Mouse (Mus musculus) brain, adult 2 months (tissue): ENCODE results near the gene Emc4.
A peak's percentile ranks its signal among the peaks of the same experiment; 100 is the strongest.

ENCODE experiments used
- DNase-seq: peaks from one replicate; pipeline ENCODE4 v3.0.0; 2011; ENCODE audit warnings: low read depth, low spot score

Emc4 gene

DNA sequence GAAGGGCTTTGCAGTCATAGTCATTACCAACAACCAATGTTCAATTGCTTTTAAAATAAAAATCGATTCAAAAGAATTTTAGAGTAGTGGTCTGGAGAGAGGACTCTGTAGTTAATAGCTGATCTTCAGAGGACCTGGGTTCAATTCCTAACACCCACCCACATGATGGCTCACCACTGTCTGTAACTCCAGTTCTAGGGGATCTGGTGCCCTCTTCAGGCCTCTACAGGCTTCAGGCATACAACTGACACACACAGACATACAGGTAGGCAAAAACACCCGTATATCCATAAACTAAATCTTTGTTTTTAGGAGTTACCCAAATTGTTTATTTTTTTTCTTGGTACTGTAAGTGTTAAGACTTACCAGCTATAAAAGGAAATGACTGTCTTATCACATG lies 28.1 kb downstream of the Emc4 start:
- peak; percentile 39 for DNase-seq

DNA sequence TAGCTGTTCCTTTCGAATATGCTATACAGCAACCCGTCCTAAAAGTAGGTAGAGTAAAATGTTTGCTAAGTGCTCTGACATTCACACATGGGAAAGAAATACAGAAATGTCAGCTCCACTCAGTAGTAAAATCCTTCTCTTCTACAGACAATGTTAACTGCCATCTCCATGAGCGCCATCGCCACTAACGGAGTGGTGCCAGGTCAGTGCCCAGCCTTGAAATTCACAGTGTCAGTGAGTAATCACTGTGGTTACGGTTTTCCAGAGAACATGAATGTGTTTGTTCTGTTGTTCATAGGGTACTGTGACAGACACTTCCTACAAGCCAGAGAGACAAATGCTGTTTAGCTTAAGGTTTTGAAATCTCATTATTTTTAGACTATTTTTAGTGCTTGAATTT lies 30.6 kb downstream of the Emc4 start:
- DNase-seq, result no peak

DNA sequence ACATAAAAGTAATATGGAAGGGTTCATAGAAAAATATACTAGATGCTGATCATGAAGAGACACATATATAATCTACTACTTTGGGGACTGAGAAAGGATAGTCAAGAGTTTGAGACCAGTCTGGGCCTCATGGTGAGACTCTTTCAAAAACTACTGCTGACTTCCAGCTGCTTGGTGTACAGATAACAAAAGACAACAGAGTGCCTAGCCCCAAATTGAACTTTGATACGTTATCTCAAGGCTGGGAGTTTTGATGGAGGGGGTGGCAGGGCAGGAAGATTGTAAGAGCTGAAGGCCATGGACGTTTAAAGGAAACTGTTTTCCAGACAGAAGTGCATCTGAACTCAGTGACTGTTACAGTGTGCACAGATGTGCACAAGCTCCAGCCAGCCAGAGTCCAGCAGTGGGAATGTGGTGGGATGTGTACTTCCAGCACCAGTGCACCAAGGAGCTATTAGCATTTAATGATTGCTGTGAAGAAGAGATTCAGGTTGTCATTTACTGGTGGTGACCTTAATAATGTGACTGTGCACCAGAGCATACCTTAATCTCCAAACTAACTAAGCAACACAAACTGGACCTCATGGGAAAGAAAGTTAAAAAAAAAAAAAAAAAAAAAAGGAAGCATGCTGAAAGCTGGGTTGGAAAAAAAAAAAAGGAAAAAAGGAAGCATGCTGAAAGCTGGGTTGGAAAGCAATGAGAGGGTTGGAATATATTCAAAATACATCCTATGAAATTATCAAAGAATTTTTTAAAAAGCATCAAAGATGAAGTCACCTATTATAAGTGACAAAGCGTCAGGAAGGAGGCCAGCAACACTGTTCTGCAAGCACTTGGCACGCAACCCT lies 35.6 kb downstream of the Emc4 start:
- no peak for DNase-seq

DNA sequence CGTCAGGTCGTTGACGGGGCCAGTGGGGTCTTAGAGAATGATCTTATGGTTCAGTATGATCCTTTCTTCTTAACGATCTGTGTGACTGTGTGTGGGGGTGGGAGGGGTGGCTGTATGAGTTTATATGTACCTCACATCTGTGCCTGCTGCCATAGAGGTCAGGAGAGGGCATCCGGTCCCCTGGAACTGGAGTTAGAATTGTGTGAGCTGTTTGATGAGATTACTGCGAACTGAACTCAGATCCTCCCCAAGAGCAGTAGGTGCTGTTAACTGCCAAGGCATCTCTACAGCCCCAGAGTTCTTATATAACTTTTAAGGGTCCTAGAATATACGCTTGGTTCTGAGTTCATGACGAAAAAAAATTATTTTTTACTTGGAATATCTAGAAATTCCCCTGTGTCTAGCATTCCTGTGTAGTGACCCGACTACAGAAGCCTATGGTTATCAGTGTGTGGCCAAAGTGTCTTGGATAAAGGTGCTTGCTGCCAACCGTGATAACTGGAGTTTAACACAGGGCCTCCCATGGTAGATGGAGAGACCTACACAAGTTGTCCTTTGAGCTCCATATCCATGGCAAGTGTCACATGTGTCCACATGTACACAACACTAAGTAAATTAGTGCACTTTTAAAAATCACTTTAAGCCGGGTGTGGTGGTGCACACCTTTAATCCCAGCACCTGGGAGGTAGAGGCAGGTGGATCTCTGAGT lies 39.6 kb downstream of the Emc4 start:
- no peak for DNase-seq

GRCm38 (mm10) chr2:112318905-112319304 lies 48.9 kb downstream of the Emc4 start:
- DNase-seq, result peak; percentile 34

- no peak for DNase-seq
These were observed 49.6 kb downstream of the Emc4 start for GRCm38 (mm10) chr2:112318227-112318626.

DNA sequence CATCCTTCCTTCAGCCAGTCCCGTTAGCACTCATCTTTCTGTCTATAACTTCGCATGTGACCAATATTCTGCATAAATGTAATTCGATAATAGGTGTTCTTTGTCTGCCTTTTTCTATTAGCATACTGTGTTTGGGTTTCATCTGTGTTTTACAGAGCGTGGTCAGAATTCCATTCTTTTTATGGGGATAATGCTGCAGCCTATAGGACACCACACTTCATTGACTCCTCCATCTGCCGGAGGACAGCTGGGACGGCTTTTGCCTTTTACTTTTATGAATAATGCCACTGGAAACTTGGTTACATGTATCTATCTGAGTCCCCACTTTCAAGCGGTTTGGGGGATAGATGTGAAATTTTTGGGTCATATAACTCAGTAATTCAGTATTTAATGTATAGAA lies 52.2 kb downstream of the Emc4 start:
- DNase-seq, result no peak
